Mouse (Mus musculus) megakaryocyte-erythroid progenitor cell, adult 5-6 weeks (primary cell): ENCODE data around the gene Sostdc1. TPM values are rescaled to one million over a fixed set of nuclear protein-coding genes. Genes with fewer than 3 reads are reported as not detected.

Source experiments
- ATAC-seq: replicated peaks from 2 replicates; pipeline ENCODE4 v1.8.0; 2016; ENCODE audit warnings: mild to moderate bottlenecking, inconsistent platforms; ENCODE audit not compliant: severe bottlenecking, poor library complexity, low FRiP score, low TSS enrichment
- total RNA-seq, 2 experiments: library from RNA; stranded (forward) in 1 of 2; stranded (reverse) in 1 of 2; fragments of 200-1000, 215-1000 nt in 1 of 2; fragments of >200 nt in 1 of 2; fragmentation: Nextera tagmentation in 1 of 2; gene quantifications; 2 replicates each; pipeline ENCODE4 v1.2.3; 2014 to 2017

Gene Sostdc1
- total RNA-seq, 2 experiments from 2014 or later = not detected

DNA sequence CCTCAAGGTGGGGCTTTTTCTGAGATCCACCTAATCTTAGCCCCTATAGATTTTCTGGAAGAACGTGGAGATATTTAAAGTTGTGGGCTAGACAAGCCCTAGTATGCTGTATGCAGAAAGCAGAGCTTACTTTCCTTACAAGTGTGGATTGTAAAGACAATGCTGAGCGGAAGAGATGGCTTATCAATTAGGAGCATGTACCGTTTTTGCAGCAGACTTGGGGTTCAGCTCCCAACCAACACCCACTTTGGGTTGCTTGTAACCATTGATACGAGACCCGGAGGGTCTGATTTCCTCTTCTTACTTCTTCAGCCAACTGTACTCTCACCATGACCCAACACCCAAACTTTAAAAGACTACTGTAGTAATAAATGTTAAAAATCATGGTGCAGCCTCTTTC, 46.8 kb downstream of the Sostdc1 start:
- no peak for ATAC-seq

- ATAC-seq = no peak
These were observed 50.1 kb downstream of the Sostdc1 start for GRCm38 (mm10) chr12:36364013-36364412.

Other genes with a start within 250 kb of the Sostdc1 start
- gene Ankmy2, start 157.0 kb upstream of the Sostdc1 start, total RNA-seq (2014; fragmentation: Nextera tagmentation) = 18.5 and 29.4 TPM in 2 replicates
- 24.8 and 26.8 TPM in 2 replicates for gene Ankmy2, start 157.0 kb upstream of the Sostdc1 start, total RNA-seq (2017)
- gene Bzw2, start 156.1 kb upstream of the Sostdc1 start, total RNA-seq (2014; fragmentation: Nextera tagmentation) = 108 and 137 TPM in 2 replicates
- gene Bzw2, start 156.1 kb upstream of the Sostdc1 start, total RNA-seq (2017) = 121 and 132 TPM in 2 replicates
- gene Lrrc72, start 60.7 kb upstream of the Sostdc1 start, total RNA-seq (2014; fragmentation: Nextera tagmentation) = not detected in 2 replicates
- gene Lrrc72, start 60.7 kb upstream of the Sostdc1 start, total RNA-seq (2017) = not detected in 2 replicates
- 4.3 and 9.4 TPM in 2 replicates for gene Ispd, start 67.3 kb downstream of the Sostdc1 start, total RNA-seq (2014; fragmentation: Nextera tagmentation)
- gene Ispd, start 67.3 kb downstream of the Sostdc1 start, total RNA-seq (2017) = 3.8 and 6.2 TPM in 2 replicates
- 1.9 TPM in 1 of 2 replicates, not detected in the other for gene D630036H23Rik, start 68.0 kb downstream of the Sostdc1 start, total RNA-seq (2014; fragmentation: Nextera tagmentation)
- not detected in 2 replicates for gene D630036H23Rik, start 68.0 kb downstream of the Sostdc1 start, total RNA-seq (2017)